Mouse (Mus musculus) midbrain, embryonic 13.5 days (tissue): ENCODE results near the gene Gm3558. TPM values are rescaled to one million over a fixed set of nuclear protein-coding genes. Genes with fewer than 3 reads are reported as not detected.
A peak's percentile ranks its signal among the peaks of the same experiment; 100 is the strongest.
"Not testable (repeated sequence)": the region's sequence is repeated elsewhere in the genome, so short reads cannot be mapped to it uniquely, and the experiment has no call there.

Experiments
- ATAC-seq: fragments of 200-750 bp; cut with Nextera tagmentation; 2 replicates; pipeline ENCODE4 v1.8.0; 2017; ENCODE audit warnings: mild to moderate bottlenecking, moderate TSS enrichment, moderate library complexity
- H3K27ac ChIP-seq: fragments of 300-500 bp; sonication (generic); 2 replicates; pipeline ENCODE4 v1.5.1; 2015; ENCODE audit warnings: inconsistent platforms, mild to moderate bottlenecking, moderate library complexity
- H3K27me3 ChIP-seq: fragments of 300-500 bp; sonication (generic); 2 replicates; pipeline ENCODE4 v1.6.1; 2015; ENCODE audit warnings: mild to moderate bottlenecking, inconsistent platforms
- H3K36me3 ChIP-seq: fragments of 300-500 bp; sonication (generic); 2 replicates; pipeline ENCODE4 v1.6.1; 2015; ENCODE audit warnings: mild to moderate bottlenecking, inconsistent platforms
- H3K4me1 ChIP-seq: fragments of 300-500 bp; sonication (generic); replicated peaks from 2 replicates; pipeline ENCODE4 v1.6.1; 2015; ENCODE audit warnings: inconsistent platforms
- H3K4me2 ChIP-seq: fragments of 300-500 bp; sonication (generic); replicated peaks from 2 replicates; pipeline ENCODE4 v1.6.1; 2015; ENCODE audit warnings: moderate library complexity, mild to moderate bottlenecking, inconsistent platforms
- H3K4me3 ChIP-seq: fragments of 300-500 bp; sonication (generic); replicated peaks from 2 replicates; pipeline ENCODE4 v1.5.1; 2015; ENCODE audit warnings: mild to moderate bottlenecking, inconsistent platforms
- H3K9ac ChIP-seq: fragments of 300-500 bp; sonication (generic); replicated peaks from 2 replicates; pipeline ENCODE4 v1.6.1; 2015; ENCODE audit warnings: mild to moderate bottlenecking, inconsistent platforms
- H3K9me3 ChIP-seq: fragments of 300-500 bp; sonication (generic); 2 replicates; pipeline ENCODE4 v1.6.1; 2016; ENCODE audit warnings: mild to moderate bottlenecking, inconsistent platforms
- WGBS: fragments of 180-500 bp; shearing (Covaris S2); methylation state at CpG from one replicate; pipeline ENCODE4 v1.1.7; 2015; 5-methylcytosine and 5-hydroxymethylcytosine counted together
- polyA plus RNA-seq: library from polyadenylated mRNA; unstranded; fragments of >200 nt; fragmentation: Nextera tagmentation; extraction: Ambion mirVana; gene quantifications from 2 replicates; pipeline ENCODE4 v1.2.1, GENCODE M21; 2015

The Gm3558 gene
- 3.9 and 4.4 TPM in 2 replicates for polyA plus RNA-seq

GRCm38 (mm10) chr14:7568382-7568781 lies at the start of gene Gm3558:
Gene Gm3558 (minus strand): TSS chr14:7568566.
- not testable (repeated sequence) for ATAC-seq, H3K36me3 ChIP-seq, H3K9me3 ChIP-seq, H3K4me1 ChIP-seq, H3K27me3 ChIP-seq, H3K27ac ChIP-seq
- H3K4me2 ChIP-seq, result peak within 1 kb of the TSS; percentile 67
- peak within 1 kb of the TSS; percentile 65 for H3K9ac ChIP-seq
- WGBS, result 3% methylated on average over 5 of the region's 34 CpGs
- H3K4me3 ChIP-seq, result peak within 1 kb of the TSS; percentile 50

- not testable (repeated sequence) for H3K27me3 ChIP-seq, H3K9me3 ChIP-seq, H3K27ac ChIP-seq, H3K4me3 ChIP-seq, H3K9ac ChIP-seq, ATAC-seq, H3K4me1 ChIP-seq, H3K36me3 ChIP-seq, H3K4me2 ChIP-seq
- WGBS, result no CpG with 5 or more reads among the region's 2 CpGs
These were observed 27.1 kb upstream of the Gm3558 start, which contains the start of gene Gm10338 for GRCm38 (mm10) chr14:7595492-7595891. Gene Gm10338 (minus strand): TSS chr14:7595592.

GRCm38 (mm10) chr14:7567890-7568289 lies 476 bp downstream of the Gm3558 start:
- Histone ChIP-seq H3K4me3 (peak overlapping the region; percentile 50), H3K9ac (peak overlapping the region; percentile 65), H3K4me2 (peak overlapping the region; percentile 67)
- H3K27me3 ChIP-seq, H3K27ac ChIP-seq, H3K36me3 ChIP-seq, H3K4me1 ChIP-seq, ATAC-seq, H3K9me3 ChIP-seq: not testable (repeated sequence)
- 1% methylated on average over 21 of the region's 27 CpGs for WGBS

GRCm38 (mm10) chr14:7567266-7567665 lies 1.1 kb downstream of the Gm3558 start:
- 14% methylated on average over 8 of the region's 9 CpGs for WGBS
- not testable (repeated sequence) for H3K9me3 ChIP-seq, H3K9ac ChIP-seq, H3K27ac ChIP-seq, H3K27me3 ChIP-seq, H3K36me3 ChIP-seq, ATAC-seq, H3K4me3 ChIP-seq, H3K4me2 ChIP-seq, H3K4me1 ChIP-seq

Other genes with a start within 250 kb of the Gm3558 start
- gene Gm5797, start 236.2 kb downstream of the Gm3558 start, polyA plus RNA-seq, result not detected in 2 replicates
- gene Gm8374, start 203.4 kb downstream of the Gm3558 start, polyA plus RNA-seq, result not detected in 2 replicates
- gene Gm3755, start 117.6 kb downstream of the Gm3558 start, polyA plus RNA-seq, result 0.14 and 0.40 TPM in 2 replicates
- 6.3 and 8.2 TPM in 2 replicates for gene Gm3752, start 84.8 kb downstream of the Gm3558 start, polyA plus RNA-seq
- not detected in 2 replicates for gene Gm10338, start 27.0 kb upstream of the Gm3558 start, polyA plus RNA-seq
- gene Gm10128, start 75.4 kb upstream of the Gm3558 start, polyA plus RNA-seq, result not detected in 2 replicates
- gene Gm26661, start 223.0 kb upstream of the Gm3558 start, polyA plus RNA-seq, result not detected in 2 replicates
- gene Flnb, start 249.4 kb upstream of the Gm3558 start, polyA plus RNA-seq, result 10.8 and 11.3 TPM in 2 replicates